Mouse (Mus musculus) cerebellum, adult 9-10 months (tissue): ENCODE results near the gene Ceacam13.
"Not testable (repeated sequence)": the region's sequence is repeated elsewhere in the genome, so short reads cannot be mapped to it uniquely, and the experiment has no call there.

Source experiments
- DNase-seq: peaks from one replicate; pipeline ENCODE4 v3.0.0; 2022

Gene Ceacam13

DNA sequence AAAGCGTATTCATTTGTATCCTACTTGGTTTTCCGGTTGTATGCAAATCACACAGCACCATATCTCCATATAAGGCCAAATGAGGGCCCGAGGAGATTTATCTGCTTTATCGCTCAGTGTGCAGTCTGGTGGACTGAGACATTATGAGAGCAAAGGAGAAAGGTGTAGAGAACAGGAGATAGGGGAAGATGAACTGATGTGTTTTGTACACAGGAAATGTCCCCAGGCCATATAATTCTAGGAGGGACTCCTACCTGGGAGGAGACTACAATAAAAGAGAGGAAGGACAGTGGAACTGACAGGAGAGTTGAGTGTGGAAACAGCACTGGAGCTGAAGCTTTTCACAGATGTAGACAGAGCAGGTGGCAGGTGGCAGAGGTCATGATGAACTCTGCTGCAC lies at the start of gene Ceacam13:
Gene Ceacam13 (plus strand): TSS at position 301 of the 400 bp plus-strand sequence.
- DNase-seq: no peak

GRCm38 (mm10) chr7:17971824-17972223 lies 37.9 kb upstream of the Ceacam13 start, which contains the start of gene Ceacam11:
Gene Ceacam11 (plus strand): TSS chr7:17972124.
- DNase-seq: no peak

DNA sequence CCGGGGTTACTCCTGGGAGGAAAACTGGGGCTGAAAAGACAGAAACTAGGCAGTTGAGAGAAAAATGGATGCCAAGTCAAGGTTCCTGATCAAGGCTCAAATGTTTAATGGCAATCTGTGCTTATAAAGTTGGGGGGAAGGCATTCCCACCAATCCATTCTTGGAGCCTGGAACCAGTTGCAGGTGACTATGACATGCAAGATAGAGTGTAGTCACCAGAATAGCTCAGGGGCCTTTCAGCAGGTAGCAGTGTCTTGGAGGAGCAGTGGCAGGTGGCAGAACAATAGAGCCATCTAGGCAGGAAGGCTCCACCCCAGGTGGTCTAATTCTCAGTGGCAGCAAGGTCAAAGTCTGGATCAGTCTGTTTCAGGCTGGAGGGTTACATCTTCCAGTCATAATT lies 8.6 kb upstream of the Ceacam13 start:
- DNase-seq: not testable (repeated sequence)

DNA sequence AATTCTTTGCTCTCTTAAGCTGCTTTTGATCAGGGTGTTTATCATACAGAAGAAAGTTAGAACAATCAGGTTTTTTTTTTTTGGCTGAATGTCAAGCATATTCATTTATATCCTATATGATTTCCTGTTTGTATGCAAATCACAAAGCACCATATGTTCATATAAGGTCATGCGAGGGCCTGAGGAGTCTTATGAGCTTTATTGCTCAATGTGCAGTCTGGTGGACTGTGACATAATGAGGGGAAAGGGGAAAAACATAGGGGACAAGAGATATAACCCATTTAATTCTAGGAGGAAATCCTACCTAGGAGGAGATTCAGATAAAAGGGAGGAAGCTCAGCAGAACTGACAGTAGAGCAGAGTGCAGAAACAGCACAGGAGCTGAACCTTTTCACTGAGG lies 55.9 kb downstream of the Ceacam13 start, which contains the start of gene Ceacam12:
Gene Ceacam12 (plus strand): TSS at position 301 of the 400 bp plus-strand sequence.
- no peak for DNase-seq
